Mouse (Mus musculus) R1 (cell line): ENCODE measurements around the gene Pwp1.
"Not testable (repeated sequence)": the region's sequence is repeated elsewhere in the genome, so short reads cannot be mapped to it uniquely, and the experiment has no call there.

Experiments
- DNase-seq: peaks from one replicate; pipeline ENCODE4 v3.0.0-alpha.2; 2018; ENCODE audit warnings: low read depth, low spot score

Pwp1 gene

DNA sequence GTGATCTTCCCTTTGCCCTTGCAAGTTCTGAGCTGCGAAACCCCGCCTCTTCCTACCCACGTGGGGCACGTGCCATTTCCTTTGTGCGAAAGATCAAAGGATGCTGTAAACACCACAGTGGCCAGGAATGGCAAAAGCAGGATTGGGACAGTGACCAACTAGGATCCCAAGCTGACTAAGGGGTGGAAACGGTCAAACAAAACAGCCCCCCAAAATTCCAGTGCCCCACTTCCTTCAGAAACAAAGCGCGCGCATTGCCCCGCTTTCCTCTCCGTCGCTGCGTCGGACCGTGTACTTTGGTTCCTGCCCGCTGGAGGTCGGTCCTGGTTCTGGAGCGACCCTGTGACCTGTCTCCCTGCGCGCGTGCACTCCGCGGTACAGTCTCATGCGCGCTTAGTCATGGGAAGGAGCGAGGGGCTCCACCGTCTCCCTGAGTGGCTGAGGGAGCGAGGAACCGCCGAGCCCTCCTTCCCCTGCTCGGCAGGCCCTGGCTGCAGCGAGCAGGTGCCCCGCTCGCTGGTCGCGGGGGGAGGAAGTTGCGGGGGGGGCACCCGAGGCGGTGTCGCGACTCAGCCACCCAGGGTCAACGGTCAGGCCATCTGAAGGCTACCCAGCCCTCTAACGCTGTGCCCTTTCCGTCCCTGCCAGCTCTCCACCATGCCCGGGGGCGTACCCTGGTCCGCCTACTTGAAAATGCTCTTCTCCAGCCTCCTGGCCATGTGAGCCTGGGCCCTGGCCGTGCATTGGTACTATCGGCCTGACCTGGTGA lies at the start of gene Pwp1:
Gene Pwp1, plus strand, starts transcription at position 410 of the 769 bp plus-strand sequence.
- DNase-seq, result peak; percentile 83

DNA sequence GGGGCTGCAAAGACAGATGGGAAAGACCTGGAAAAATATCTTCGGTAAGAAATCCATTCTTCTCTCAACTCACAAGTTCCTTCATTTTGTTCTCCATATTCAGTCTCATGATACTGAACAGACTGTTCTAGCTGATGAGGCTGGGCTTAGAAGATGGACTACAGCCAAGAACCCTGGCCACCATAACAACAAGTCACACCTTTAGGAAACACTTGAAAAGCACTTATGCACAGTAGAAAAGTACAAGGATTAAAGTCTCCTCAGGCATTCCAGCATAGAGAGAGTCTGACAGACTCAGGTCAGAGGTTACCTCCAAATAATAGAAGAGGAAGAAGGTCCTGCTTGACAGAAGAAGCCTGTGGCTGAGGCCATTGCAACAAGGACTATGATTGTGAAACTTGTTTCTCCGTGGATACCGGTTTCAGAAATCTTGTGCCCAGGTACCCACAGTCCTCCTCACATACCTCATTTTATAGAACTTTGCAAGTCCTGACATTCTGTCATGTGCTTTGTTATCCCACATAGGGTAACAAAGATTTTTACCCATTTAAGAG lies 7.1 kb upstream of the Pwp1 start:
- DNase-seq, result not testable (repeated sequence)

DNA sequence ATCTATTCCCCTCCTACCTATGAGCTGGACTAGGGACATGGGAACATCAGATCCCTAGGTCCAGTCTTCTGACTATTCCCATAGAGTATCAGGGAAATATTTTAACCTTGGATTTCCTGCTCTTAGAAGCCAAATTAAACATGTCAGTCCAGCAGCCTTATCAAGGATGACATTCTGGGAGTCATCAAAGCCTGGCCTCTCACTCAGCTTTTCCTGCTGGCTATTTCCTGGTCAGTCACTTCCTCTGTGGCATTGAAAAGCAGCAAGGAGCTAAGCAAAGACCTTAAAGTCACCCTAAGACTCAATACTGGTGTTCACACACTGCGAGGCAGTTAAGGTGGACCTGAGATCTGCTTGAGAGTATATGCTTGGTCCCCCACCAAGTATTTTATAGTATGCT lies 5.5 kb upstream of the Pwp1 start:
- DNase-seq, result not testable (repeated sequence)

DNA sequence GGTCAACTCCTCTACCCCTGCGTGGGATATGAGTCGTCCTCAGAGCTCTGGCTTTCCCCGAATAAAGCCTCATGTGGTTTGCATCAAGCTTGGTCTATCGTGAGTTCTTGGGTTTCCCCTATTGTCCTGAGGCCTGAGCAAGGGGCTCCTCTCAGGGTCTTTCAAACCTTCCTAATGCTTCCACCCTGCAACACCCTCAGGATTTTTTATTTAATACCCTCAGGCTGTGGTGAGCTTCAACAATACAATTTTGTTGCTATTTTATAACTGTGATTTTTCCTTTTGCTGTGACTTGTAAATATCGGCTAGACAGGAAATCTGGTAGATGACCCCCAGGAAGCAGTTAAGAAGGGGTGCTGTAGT lies 591 bp upstream of the Pwp1 start:
- peak; percentile 4 for DNase-seq

GRCm38 (mm10) chr10:85846105-85846862 lies 17.0 kb downstream of the Pwp1 start:
- DNase-seq, result no peak

DNA sequence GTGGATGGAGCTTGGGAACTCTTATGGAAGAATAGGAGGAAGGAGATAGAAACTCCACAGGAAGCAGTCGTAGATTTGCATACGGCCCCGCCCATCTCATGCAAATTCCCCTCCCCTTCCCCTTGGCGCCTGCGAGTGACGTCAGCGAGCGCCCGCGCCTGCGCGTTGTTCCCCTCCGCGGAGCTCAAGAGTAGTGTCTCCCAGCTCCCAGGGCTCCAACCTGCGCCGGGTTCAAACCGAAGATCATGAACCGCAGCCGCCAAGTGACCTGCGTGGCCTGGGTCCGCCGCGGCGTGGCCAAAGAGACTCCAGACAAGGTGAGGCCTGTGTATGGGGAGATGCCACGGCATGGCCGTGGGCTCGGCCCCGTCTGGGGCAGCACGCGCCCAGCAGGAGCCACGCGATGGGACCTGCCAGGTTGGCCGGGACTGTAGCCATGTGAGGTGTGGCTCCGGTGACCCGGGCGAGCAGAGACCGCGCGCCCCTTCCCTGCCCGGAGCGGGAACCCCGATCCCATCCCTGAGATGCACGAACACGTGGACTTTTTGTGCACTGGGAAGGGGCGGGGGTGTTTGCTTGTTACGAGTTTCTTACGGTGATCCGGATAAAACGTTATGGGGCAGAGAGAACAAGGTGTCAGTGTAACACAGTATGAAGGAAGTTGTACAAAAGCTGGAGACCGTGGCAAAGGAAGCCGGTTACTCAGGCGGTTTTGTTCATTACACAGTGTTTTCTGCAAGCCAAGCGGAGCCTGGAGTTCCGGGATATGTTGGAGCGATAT lies 42.6 kb downstream of the Pwp1 start:
- DNase-seq, result peak; percentile 94

DNA sequence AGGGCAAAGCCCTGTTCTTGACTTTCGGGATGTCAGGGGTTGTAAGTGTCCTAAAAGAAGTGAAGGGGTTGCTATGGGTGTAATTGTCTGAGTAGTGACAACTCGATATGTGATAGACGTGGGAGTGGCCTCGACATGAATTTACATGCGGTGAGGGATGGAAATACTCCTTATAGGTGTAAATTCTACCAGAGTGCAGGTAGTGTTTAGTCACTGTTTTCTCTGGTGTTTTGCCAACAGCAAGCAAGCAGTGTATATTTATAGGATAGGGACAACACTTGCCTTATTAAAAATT lies 43.1 kb downstream of the Pwp1 start:
- DNase-seq, result peak; percentile 60

DNA sequence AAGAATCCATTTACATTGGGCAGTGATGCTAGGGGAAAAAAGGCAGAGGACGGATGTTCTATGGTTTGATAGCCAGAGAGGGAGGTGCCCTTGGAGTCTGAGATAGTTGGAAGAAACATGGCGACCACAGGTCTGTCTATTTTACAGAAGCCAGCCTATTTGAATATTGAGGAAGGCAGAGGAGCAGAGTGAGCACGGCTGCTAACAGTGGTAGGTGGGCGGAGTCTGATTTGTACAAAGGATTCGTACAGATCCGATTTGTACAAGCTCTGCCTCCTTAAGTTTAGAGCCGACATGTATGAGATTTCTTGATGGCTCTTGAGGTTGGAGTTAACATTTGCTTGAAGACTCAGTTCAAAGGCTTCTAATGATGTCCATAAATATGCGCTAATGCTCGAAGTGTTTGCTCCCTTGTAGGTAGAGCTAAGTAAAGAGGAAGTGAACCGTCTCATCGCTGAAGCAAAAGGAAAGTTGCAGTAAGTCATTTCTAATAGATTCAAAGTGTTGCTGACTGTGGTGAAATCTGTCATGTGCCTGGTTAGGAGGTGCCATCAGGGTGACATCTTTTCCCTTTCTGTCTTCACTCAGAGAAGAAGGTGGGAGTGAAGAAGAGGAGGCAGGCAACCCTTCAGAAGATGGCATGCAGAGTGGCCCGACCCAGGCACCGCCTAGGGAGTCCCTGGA lies 44.7 kb downstream of the Pwp1 start:
- DNase-seq, result peak; percentile 42

DNA sequence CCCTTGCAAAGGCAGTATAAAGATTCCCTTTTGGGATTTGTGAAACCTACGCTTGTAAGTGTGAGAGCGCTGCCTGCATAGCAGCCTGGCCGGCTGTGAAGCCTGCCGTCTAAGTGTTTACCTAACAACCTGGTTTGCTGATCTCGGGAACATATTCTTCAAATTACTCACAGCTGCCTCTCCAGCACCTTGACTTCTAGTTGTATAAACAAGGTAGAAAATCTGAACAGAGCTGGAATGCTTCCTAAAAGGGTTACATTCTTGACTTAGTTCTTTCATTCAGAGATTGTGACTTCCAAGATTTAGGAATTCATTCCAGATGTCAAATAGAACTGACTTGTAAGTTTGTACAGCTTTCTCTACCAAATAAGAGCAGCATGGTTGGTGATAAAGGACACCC lies 46.5 kb downstream of the Pwp1 start:
- DNase-seq, result no peak

- no peak for DNase-seq
These were observed 50.7 kb downstream of the Pwp1 start for GRCm38 (mm10) chr10:85879886-85880486.

GRCm38 (mm10) chr10:85916498-85917309 lies 87.4 kb downstream of the Pwp1 start, which contains the start of gene Prdm4:
Gene Prdm4, minus strand, starts transcription at chr10:85917142.
- DNase-seq, result peak; percentile 98

- no peak for DNase-seq
These were observed 98.6 kb downstream of the Pwp1 start, which contains the start of gene Ascl4 for GRCm38 (mm10) chr10:85927676-85928445. Gene Ascl4, plus strand, starts transcription at chr10:85927681.

- DNase-seq, result peak; percentile 92
These were observed 99.4 kb downstream of the Pwp1 start for GRCm38 (mm10) chr10:85928499-85929207.

GRCm38 (mm10) chr10:85929208-85929591 lies 99.9 kb downstream of the Pwp1 start:
- DNase-seq, result peak; percentile 8

- DNase-seq, result peak; percentile 60
These were observed 100.7 kb downstream of the Pwp1 start for GRCm38 (mm10) chr10:85929962-85930361.

DNA sequence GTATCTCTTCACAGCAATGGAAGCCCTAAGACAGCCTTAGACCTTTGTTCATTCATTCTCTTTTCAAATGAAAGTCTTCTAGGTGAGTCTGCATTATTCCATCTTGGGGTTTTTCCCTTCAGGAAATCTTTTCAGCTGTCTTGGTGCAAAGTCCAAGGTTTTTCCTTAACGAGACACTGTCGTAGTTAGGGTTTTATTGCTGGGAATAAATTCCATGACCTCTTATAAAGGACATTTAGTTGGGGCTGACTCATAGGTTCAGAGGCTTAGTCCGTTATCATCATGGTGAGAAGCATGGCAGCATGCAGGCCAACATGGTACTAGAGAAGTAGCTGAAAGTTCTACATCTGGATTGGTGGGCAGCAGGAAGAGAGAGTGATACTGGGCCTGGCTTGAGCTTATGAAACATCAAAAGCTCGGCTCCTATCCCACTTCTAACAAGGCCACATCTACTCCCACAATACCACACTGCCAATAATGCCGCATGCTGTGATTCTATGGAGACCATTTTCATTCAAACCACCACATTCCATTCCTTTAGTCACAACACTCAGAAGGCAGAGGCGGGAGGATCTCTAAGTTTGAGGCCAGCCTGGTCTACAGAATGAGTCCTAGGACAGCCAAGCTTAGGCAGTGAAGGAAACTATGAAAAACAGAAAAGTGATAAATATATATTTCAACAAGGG lies 107.1 kb downstream of the Pwp1 start:
- peak; percentile 86 for DNase-seq
